Mouse (Mus musculus) kidney, adult 2 months (tissue): ENCODE results near the gene Il6ra. TPM values are rescaled to one million over a fixed set of nuclear protein-coding genes. Genes with fewer than 3 reads are reported as not detected.
A peak's percentile ranks its signal among the peaks of the same experiment; 100 is the strongest.

ENCODE experiments used
- DNase-seq: peaks from one replicate; pipeline ENCODE4 v3.0.0; 2021
- H3K27ac ChIP-seq: fragments of 200-500 bp; 2 replicates; pipeline ENCODE4 v1.5.1; 2012; ENCODE audit warnings: low read depth, low read length, control low read depth, inconsistent platforms; ENCODE audit not compliant: insufficient read depth
- H3K27me3 ChIP-seq: fragments of 200-500 bp; replicated peaks from 2 replicates; pipeline ENCODE4 v1.6.1; 2012; ENCODE audit warnings: mild to moderate bottlenecking, moderate library complexity, low read length, inconsistent platforms; ENCODE audit not compliant: control insufficient read depth, insufficient read depth
- H3K36me3 ChIP-seq: fragments of 200-500 bp; 2 replicates; pipeline ENCODE4 v1.6.1; 2012; ENCODE audit warnings: mild to moderate bottlenecking, moderate library complexity, low read length, inconsistent platforms; ENCODE audit not compliant: control insufficient read depth, insufficient read depth
- H3K4me1 ChIP-seq: fragments of 200-500 bp; 2 replicates; pipeline ENCODE4 v1.6.1; 2011; ENCODE audit warnings: low read length; ENCODE audit not compliant: control insufficient read depth, insufficient read depth
- H3K4me3 ChIP-seq: fragments of 200-500 bp; 2 replicates; pipeline ENCODE4 v1.5.1; 2011; ENCODE audit warnings: mild to moderate bottlenecking, low read depth, low read length, control low read depth; ENCODE audit not compliant: insufficient read depth
- CTCF ChIP-seq: fragments of 200-500 bp; conservative IDR thresholded peaks from 2 replicates; pipeline ENCODE4 v1.5.1; 2011; ENCODE audit warnings: low read depth, mild to moderate bottlenecking, control low read depth, low read length, moderate library complexity, mixed read lengths; ENCODE audit not compliant: insufficient read depth, insufficient read length
- POLR2A ChIP-seq: fragments of 200-500 bp; IDR thresholded peaks from one replicate; pipeline ENCODE4 v1.6.1; 2011; ENCODE audit warnings: low read depth, low read length, control low read depth
- WGBS: fragments of 180-500 bp; shearing (Covaris S2); methylation state at CpG from one replicate; pipeline ENCODE4 v1.1.7; 2018; 5-methylcytosine and 5-hydroxymethylcytosine counted together
- polyA plus RNA-seq: library from polyadenylated mRNA; depleted of rRNA; stranded (reverse); fragments of >200 nt; gene quantifications from 2 replicates; pipeline ENCODE4 v1.2.3, GENCODE M21; 2012

Il6ra gene
- polyA plus RNA-seq, 1 experiment = 4.1 TPM

DNA sequence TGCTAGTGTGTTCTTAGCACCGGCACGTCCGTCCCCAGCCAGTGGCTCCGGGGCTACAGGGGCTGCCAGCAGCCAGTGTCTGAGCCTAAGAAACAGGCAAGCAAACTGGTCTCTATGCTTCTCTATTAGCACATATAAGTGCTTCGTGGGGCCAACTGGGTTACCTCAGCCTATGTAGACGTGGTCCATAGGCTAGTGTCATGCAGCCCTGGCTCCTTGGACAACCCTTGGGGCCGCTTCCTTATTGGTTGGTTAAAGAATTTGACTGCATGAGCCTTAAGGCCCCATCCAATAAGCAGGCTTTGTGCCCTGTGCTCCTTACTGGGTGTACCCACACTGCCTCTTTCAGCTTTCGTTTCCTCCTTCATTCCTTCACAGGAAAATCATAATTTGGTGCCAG, 37.2 kb downstream of the Il6ra start:
- no peak for TF ChIP-seq CTCF
- TF ChIP-seq POLR2A = no peak
- Histone ChIP-seq H3K4me3 (no peak overlapping the region), H3K4me1 (no peaks in the 10 kb centered on the region), H3K27ac (no peak overlapping the region), H3K27me3 (no peaks in the 10 kb centered on the region), H3K36me3 (no peaks in the 10 kb centered on the region)
- WGBS = 88% methylated on average over 8 of the region's 8 CpGs
- DNase-seq = no peak

DNA sequence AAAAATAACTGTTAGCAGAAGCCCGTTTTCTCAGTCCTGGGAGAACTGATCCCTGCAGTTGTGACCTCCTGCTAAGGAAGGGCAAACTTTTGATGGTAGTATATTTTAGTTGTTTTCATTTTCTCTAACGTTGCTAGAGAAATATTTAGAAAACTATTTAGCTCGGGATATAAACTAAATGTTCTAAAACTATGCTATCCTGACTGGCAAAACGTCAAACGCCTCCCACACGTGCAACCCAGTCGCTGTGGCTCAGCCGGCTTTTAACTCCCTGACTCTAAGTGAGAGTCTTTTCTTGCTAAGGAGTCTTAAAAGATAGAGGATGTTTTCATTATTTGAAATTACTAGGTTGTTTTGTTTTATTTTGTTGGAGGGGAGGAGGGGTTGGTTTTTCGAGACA, 38.0 kb downstream of the Il6ra start:
- H3K27ac ChIP-seq = no peak overlapping the region
- H3K4me3 ChIP-seq = no peak overlapping the region
- H3K36me3 ChIP-seq = no peaks in the 10 kb centered on the region
- H3K4me1 ChIP-seq = no peaks in the 10 kb centered on the region
- no peak for TF ChIP-seq POLR2A
- TF ChIP-seq CTCF = no peak
- WGBS = 64% methylated on average over 9 of the region's 9 CpGs
- no peak for DNase-seq
- no peaks in the 10 kb centered on the region for H3K27me3 ChIP-seq

DNA sequence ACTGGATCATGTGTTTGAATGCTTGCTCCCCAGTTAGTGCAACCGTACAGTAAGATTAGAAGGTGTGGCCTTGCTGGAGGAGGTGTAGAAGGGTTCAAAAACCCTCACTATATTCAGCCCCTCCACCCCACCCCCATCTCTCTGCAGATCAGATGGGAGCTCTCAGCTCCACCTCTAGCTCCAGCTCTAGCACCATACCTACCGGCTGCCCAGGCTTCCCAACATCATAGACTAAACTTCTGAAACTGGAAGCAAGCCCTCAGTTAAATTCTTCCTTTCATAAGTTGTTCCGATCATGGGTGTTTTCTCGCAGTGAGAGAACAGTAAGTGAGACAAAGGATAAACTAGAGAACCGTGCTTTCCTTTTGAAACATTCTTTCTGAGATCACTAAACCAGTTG, 38.9 kb downstream of the Il6ra start:
- Histone ChIP-seq H3K27me3 (no peaks in the 10 kb centered on the region), H3K36me3 (no peaks in the 10 kb centered on the region), H3K4me1 (no peaks in the 10 kb centered on the region), H3K4me3 (no peak overlapping the region), H3K27ac (no peak overlapping the region)
- 93% methylated on average over 5 of the region's 5 CpGs for WGBS
- TF ChIP-seq CTCF = no peak
- no peak for TF ChIP-seq POLR2A
- no peak for DNase-seq

DNA sequence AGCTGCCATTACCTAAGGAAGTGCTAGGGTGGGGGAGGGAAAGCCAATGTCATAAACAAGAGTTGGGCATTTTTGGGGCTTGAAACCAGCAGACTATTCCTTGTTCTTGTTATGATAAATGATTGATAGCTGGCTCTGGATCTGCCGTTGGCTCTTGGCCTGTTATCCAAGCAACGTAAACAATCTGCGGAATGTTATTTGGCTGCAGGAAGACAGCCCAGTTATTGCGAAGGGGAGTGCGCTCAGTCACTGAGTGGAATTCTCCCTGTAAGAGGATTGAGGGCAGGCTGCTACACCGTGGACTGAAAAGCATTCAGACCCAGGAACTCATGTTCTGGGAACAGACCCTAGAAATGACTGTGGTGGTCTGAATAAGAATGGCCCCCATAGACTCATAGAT, 40.3 kb downstream of the Il6ra start:
- TF ChIP-seq POLR2A (no peak), CTCF (no peak)
- DNase-seq = peak; percentile 46
- Histone ChIP-seq H3K4me3 (no peak overlapping the region), H3K27ac (peak overlapping the region; percentile 64), H3K4me1 (no peaks in the 10 kb centered on the region), H3K27me3 (no peaks in the 10 kb centered on the region), H3K36me3 (no peaks in the 10 kb centered on the region)
- 56% methylated on average over 6 of the region's 6 CpGs for WGBS

DNA sequence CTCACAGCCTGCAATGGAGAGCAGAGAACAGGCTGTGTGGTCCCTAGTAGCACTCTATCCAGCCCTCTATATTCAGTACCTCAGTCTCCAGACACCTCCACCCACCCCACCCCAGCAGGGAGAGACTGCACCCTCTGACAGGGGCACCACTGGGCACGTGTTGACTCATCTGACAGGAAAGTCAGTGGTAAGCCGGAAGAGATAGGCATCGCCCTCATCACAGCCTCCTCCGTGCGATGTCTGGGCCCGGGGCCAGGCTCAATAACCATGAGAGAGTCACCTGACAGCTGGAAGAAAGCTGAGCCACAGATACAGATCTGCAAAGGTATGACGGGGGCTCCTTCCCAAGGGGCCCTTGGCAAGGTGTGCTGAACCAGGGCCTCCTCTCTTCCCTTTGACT, 40.8 kb downstream of the Il6ra start:
- peak overlapping the region; percentile 64 for H3K27ac ChIP-seq
- H3K36me3 ChIP-seq = no peaks in the 10 kb centered on the region
- 52% methylated on average over 7 of the region's 7 CpGs for WGBS

DNA sequence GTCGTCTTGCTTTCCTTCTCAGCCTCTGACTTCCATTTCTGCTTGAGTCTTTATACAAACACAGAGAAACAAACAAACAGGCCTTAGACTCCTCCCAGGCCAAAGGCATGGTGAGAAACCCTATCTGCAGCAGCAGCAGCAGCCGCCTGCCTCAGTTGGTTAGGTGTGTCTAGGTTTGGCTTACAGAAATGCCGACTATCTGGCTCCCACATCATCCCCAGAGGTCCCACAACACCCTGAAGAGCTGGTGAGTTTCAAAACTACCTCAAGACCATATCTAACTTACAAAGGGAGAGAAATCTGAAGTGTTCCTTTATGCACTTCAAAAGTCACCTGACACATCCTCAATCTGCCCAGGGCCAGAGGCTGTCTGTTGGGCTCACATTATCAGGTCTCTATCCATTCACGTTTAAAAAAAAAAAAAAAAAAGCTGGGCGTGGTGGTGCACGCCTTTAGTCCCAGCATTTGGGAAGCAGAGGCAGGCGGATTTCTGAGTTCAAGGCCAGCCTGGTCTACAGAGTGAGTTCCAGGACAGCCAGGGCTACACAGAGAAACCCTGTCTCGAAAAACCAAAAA, 41.6 kb downstream of the Il6ra start:
- 84% methylated on average over 8 of the region's 8 CpGs for WGBS
- H3K36me3 ChIP-seq = no peaks in the 10 kb centered on the region
- H3K27me3 ChIP-seq = no peaks in the 10 kb centered on the region
- DNase-seq = no peak
- no peak for TF ChIP-seq POLR2A
- TF ChIP-seq CTCF = no peak
- H3K4me3 ChIP-seq = no peak overlapping the region
- no peak overlapping the region for H3K27ac ChIP-seq
- H3K4me1 ChIP-seq = no peaks in the 10 kb centered on the region

More for the DNA sequence above, 40.8 kb downstream of the Il6ra start:
- Histone ChIP-seq H3K4me3 (no peak overlapping the region), H3K27me3 (no peaks in the 10 kb centered on the region), H3K4me1 (no peaks in the 10 kb centered on the region)
- TF ChIP-seq CTCF (no peak), POLR2A (no peak)
- peak; percentile 27 for DNase-seq

DNA sequence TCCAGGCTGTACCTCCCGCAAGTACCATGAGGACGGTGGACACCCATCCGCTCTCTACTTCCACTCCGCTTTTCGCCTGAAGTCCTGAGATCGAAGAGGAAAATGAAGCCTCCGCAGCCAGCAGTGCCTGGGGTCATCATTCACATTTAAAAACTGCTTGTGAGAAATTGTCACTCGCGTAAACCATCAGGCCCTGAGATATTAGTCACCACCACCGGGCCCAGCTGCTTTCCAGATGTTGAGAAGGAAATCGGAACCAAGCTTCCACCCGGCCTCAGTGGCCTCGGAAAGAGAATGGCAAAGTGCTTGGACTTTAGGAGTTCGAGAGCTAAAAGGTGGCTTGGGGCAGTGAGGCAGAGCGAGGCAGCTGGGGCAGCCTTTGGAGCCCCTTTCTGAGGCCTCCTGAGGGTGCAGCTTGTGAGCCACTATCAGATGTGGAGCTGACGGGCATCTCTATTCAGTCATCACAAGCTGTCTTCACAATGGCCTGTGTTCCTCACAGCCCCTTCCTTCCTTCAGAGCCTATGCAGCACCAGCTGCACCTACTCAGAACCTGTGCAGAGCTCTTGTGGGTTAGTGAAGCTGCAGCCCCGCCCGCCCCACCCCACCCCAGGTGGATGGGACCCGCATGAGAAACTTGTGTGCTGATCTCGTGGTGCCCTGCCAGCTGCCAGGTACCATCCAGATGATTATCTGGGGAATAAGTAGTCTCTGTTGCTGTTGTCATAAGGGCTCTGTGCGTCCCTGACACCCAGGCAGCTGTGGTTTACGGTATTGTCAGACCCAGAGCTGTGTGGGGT, 42.3 kb downstream of the Il6ra start:
- TF ChIP-seq CTCF (no peak), POLR2A (no peak)
- WGBS = 71% methylated on average over 22 of the region's 22 CpGs
- DNase-seq = no peak
- no peaks in the 10 kb centered on the region for H3K36me3 ChIP-seq
- H3K27me3 ChIP-seq = no peaks in the 10 kb centered on the region
- no peak overlapping the region for H3K4me3 ChIP-seq
- H3K27ac ChIP-seq = peak overlapping the region; percentile 64
- H3K4me1 ChIP-seq = no peaks in the 10 kb centered on the region
